Mouse (Mus musculus): ENCODE measurements around the gene Armc5. TPM values are rescaled to one million over a fixed set of nuclear protein-coding genes. Genes with fewer than 3 reads are reported as not detected.

The Armc5 gene
- polyA plus RNA-seq, 1 experiment = 11.1 TPM

DNA sequence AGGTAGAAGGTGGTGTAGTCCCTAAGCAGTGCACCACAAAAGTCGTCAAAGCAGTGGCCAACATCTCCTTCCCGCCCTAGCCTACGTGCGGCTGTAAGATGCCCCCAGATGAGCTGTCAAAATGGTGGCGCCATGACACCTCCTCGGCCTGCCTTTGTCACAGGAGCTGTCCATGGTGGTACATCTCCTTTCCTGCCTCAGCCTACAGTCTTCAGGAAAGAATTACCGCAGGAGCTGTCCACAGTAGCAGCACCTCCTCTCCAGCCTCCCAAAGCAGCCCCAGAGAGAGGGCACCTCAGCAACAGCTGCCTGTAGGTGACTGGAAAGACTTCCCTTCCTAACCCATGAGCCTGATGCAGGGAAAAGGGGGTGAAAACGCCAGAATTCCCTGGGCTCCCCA is 5.4 kb upstream of the Armc5 start:
- H3K4me3 ChIP-seq (ENCODE audit: insufficient read depth, low read length) = no peak overlapping the region
- TF ChIP-seq POLR2A (IDR thresholded peaks at IDR 0.05; ENCODE audit: low read depth, low read length) (no peak), CTCF (IDR thresholded peaks at IDR 0.05; ENCODE audit: borderline replicate concordance, insufficient read depth, low read length) (no peak)
- H3K27ac ChIP-seq (ENCODE audit: insufficient read depth, low read length) = no peak overlapping the region
- peaks cover 2% of the 10 kb centered on the region; the same call in 1 of the 2 replicates for H3K4me1 ChIP-seq (ENCODE audit: control insufficient read depth, insufficient read depth, low read length)

DNA sequence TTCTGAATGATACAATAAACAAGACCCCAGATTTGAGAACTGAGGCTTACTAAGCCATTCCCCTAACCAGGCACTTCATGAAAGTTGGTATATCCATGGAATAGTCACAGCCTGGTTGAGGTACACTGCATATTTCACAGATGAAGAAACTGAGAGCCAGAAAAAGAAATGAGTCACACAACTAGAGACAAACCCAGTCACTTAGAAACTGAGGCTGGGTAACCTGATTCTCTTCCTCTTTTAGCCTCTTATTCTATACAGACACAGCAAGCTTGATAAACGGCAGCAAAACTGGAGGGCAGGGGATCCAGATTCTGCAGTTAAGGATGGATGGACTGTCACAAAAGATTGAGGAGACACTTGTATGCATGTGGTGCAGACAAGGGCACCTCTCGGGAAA is 2.3 kb upstream of the Armc5 start:
- TF ChIP-seq CTCF (IDR thresholded peaks at IDR 0.05; ENCODE audit: borderline replicate concordance, insufficient read depth, low read length) = no peak
- peak; percentile 8; the same call in 1 of the 2 replicates for TF ChIP-seq POLR2A (IDR thresholded peaks at IDR 0.05; ENCODE audit: low read depth, low read length)
- peaks cover 8% of the 10 kb centered on the region for H3K4me1 ChIP-seq (ENCODE audit: control insufficient read depth, insufficient read depth, low read length)
- H3K4me3 ChIP-seq (ENCODE audit: insufficient read depth, low read length) = no peak overlapping the region
- H3K27ac ChIP-seq (ENCODE audit: insufficient read depth, low read length) = no peak overlapping the region

GRCm38 (mm10) chr7:128235481-128235880 is 1.7 kb upstream of the Armc5 start:
- Histone ChIP-seq H3K4me1 (ENCODE audit: control insufficient read depth, insufficient read depth, low read length) (peaks cover 8% of the 10 kb centered on the region), H3K27ac (ENCODE audit: insufficient read depth, low read length) (no peak overlapping the region), H3K4me3 (ENCODE audit: insufficient read depth, low read length) (no peak overlapping the region)
- no peak; the same call in 1 of the 2 replicates for TF ChIP-seq POLR2A (IDR thresholded peaks at IDR 0.05; ENCODE audit: low read depth, low read length)
- no peak for TF ChIP-seq CTCF (IDR thresholded peaks at IDR 0.05; ENCODE audit: borderline replicate concordance, insufficient read depth, low read length)

- no peak for TF ChIP-seq POLR2A (IDR thresholded peaks at IDR 0.05; ENCODE audit: low read depth, low read length)
- TF ChIP-seq CTCF (IDR thresholded peaks at IDR 0.05; ENCODE audit: borderline replicate concordance, insufficient read depth, low read length) = no peak
- H3K4me3 ChIP-seq (ENCODE audit: insufficient read depth, low read length) = no peak overlapping the region
- H3K27ac ChIP-seq (ENCODE audit: insufficient read depth, low read length) = no peak overlapping the region
- peaks cover 8% of the 10 kb centered on the region for H3K4me1 ChIP-seq (ENCODE audit: control insufficient read depth, insufficient read depth, low read length)
Measured at GRCm38 (mm10) chr7:128236426-128236825, 716 bp upstream of the Armc5 start.

DNA sequence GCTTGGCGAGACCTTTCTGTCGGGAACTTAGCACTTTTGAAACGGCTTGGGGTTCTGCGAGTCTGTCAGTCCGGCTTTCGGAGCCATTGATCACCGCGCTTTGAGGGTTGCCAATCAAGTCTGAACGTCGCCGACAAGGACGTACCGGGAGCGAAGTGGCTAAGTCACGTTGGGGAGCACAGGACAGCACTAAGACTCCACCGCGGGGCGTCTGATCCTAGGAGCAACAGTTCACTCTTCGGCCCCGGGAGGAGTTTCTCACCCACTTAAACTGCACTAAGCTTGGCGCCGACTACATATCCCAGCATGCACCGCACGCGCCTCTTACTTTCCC is 418 bp downstream of the Armc5 start:
- H3K27ac ChIP-seq (ENCODE audit: insufficient read depth, low read length) = peak overlapping the region; percentile 97
- H3K4me1 ChIP-seq (ENCODE audit: control insufficient read depth, insufficient read depth, low read length) = peaks cover 8% of the 10 kb centered on the region
- no peak for TF ChIP-seq POLR2A (IDR thresholded peaks at IDR 0.05; ENCODE audit: low read depth, low read length)
- no peak for TF ChIP-seq CTCF (IDR thresholded peaks at IDR 0.05; ENCODE audit: borderline replicate concordance, insufficient read depth, low read length)
- peak overlapping the region; percentile 95 for H3K4me3 ChIP-seq (ENCODE audit: insufficient read depth, low read length)

DNA sequence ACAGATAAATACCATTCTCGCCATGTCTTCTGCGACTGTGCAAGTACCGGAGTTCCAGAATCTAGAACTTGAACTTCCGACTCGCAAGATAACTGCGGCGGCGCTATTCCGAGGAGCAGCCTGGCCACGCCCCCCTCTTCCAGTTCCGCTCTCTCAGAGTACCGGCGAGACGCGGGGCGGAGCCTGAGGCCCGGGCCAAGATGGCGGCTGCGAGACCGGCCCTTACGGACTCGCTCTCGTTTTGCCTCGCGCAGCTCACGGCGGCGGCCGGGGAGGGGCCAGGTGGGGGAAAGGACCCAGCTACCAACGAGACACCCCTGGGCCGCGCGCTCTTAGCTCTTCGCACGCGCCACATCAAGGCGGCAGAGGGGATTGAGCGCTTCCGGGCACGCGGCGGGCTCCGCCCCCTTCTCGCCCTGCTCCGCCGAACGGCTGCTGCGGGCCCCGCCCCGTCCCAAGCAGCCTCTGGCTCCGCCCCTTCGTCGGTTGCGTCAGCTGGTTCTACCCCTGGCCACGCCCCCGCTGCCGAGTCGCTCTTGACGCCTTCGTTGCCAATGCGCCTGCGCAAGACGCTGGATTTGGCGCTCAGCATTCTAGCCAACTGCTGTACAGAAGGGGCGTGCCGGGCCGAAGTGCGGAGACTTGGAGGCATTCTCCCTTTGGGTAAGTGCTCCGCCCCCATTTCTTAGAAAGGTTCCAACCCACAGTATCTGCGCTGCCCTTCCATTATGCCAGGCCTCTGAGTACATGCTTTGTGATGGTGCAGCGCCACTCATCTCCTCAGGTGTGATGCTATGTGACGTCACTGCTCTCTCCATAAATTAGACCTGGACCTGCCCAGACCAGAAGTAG is 1.0 kb downstream of the Armc5 start, which contains the start of gene 9130023H24Rik:
9130023H24Rik (minus strand) TSS at position 105 of the 852 bp plus-strand sequence.
- peak within 1 kb of the TSS; percentile 97 for H3K27ac ChIP-seq (ENCODE audit: insufficient read depth, low read length)
- peaks cover 8% of the 10 kb centered on the region for H3K4me1 ChIP-seq (ENCODE audit: control insufficient read depth, insufficient read depth, low read length)
- H3K4me3 ChIP-seq (ENCODE audit: insufficient read depth, low read length) = peak within 1 kb of the TSS; percentile 95
- TF ChIP-seq CTCF (IDR thresholded peaks at IDR 0.05; ENCODE audit: borderline replicate concordance, insufficient read depth, low read length) (no peak), POLR2A (IDR thresholded peaks at IDR 0.05; ENCODE audit: low read depth, low read length) (peak; percentile 96)

DNA sequence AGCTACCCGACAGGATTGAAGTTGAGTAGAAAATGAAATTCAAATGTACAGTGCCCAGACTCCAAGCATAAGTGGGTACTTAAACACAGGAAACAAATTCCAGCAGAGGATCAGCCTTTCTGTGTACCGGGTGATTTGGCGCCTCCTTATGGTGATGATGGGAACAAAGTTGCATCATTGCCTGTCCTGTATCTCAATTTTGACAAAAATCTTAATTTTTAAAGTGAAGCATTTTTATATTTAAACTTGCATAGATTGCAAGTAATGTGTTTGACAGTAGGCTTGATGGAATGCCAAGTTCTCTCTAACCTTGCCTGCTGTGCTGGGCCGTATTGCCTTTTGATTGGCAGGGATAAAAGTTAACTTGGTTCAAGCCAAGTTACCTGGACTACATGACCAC is 1.8 kb downstream of the Armc5 start:
- peak overlapping the region; percentile 64 for H3K4me3 ChIP-seq (ENCODE audit: insufficient read depth, low read length)
- peak overlapping the region; percentile 83 for H3K27ac ChIP-seq (ENCODE audit: insufficient read depth, low read length)
- H3K4me1 ChIP-seq (ENCODE audit: control insufficient read depth, insufficient read depth, low read length) = peaks cover 8% of the 10 kb centered on the region
- TF ChIP-seq POLR2A (IDR thresholded peaks at IDR 0.05; ENCODE audit: low read depth, low read length) (0 out of 2 replicates have a peak, but pooled peaks have one; percentile 7), CTCF (IDR thresholded peaks at IDR 0.05; ENCODE audit: borderline replicate concordance, insufficient read depth, low read length) (no peak)

- H3K4me1 ChIP-seq (ENCODE audit: control insufficient read depth, insufficient read depth, low read length) = peaks cover 6% of the 10 kb centered on the region
- H3K27ac ChIP-seq (ENCODE audit: insufficient read depth, low read length) = no peak overlapping the region
- no peak overlapping the region for H3K4me3 ChIP-seq (ENCODE audit: insufficient read depth, low read length)
- TF ChIP-seq POLR2A (IDR thresholded peaks at IDR 0.05; ENCODE audit: low read depth, low read length) = no peak
Measured at GRCm38 (mm10) chr7:128240131-128240784, 3.1 kb downstream of the Armc5 start.

DNA sequence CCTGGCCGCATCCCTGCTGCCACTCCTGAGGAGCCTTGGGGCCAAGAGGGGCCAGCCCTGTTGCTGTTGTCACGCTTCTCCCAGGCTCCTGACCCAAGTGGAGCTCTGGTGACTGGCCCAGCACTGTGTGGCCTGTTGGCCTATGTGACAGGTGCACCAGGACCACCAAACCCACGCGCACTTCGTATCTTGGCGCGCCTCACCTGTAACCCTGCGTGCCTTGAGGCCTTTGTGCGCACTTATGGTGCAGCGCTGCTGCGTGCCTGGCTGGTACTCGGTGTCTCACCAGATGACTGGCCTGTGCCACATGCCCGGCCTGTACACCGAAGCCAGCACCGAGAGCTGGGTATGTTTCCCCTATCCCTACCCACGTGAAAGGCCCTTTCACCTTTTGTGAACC is 5.2 kb downstream of the Armc5 start:
- no peak for TF ChIP-seq CTCF (IDR thresholded peaks at IDR 0.05; ENCODE audit: borderline replicate concordance, insufficient read depth, low read length)
- TF ChIP-seq POLR2A (IDR thresholded peaks at IDR 0.05; ENCODE audit: low read depth, low read length) = no peak
- peaks cover 6% of the 10 kb centered on the region for H3K4me1 ChIP-seq (ENCODE audit: control insufficient read depth, insufficient read depth, low read length)
- no peak overlapping the region for H3K27ac ChIP-seq (ENCODE audit: insufficient read depth, low read length)
- no peak overlapping the region for H3K4me3 ChIP-seq (ENCODE audit: insufficient read depth, low read length)

DNA sequence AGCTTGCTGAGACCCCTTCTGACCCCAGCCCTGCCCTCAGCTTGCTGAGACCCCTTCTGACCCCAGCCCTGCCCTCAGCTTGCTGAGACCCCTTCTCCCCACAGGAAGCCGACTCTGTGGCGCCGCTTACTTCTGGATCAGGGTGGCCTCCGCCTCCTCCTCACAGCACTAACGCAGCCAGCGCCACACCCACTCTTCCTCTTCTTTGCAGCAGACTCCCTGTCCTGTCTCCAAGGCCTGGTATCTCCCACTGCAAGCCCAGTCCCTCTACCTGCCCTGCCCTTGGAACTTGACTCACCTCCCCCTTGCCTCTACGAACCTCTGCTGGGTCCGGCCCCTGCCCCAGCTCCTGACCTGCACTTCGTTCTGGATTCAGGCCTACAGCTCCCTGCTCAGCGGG is 6.8 kb downstream of the Armc5 start:
- no peak overlapping the region for H3K4me3 ChIP-seq (ENCODE audit: insufficient read depth, low read length)
- TF ChIP-seq POLR2A (IDR thresholded peaks at IDR 0.05; ENCODE audit: low read depth, low read length) (no peak), CTCF (IDR thresholded peaks at IDR 0.05; ENCODE audit: borderline replicate concordance, insufficient read depth, low read length) (no peak)
- peaks cover 6% of the 10 kb centered on the region for H3K4me1 ChIP-seq (ENCODE audit: control insufficient read depth, insufficient read depth, low read length)
- 0 out of 2 replicates have a peak overlapping the region, but pooled peaks have one; percentile 5 for H3K27ac ChIP-seq (ENCODE audit: insufficient read depth, low read length)
